Mouse (Mus musculus) lung, postnatal 14 days (tissue): Measurements from ENCODE around the gene Dysf.

Source experiments
- DNase-seq: peaks from one replicate; pipeline ENCODE4 v3.0.0; 2021

Dysf gene

DNA sequence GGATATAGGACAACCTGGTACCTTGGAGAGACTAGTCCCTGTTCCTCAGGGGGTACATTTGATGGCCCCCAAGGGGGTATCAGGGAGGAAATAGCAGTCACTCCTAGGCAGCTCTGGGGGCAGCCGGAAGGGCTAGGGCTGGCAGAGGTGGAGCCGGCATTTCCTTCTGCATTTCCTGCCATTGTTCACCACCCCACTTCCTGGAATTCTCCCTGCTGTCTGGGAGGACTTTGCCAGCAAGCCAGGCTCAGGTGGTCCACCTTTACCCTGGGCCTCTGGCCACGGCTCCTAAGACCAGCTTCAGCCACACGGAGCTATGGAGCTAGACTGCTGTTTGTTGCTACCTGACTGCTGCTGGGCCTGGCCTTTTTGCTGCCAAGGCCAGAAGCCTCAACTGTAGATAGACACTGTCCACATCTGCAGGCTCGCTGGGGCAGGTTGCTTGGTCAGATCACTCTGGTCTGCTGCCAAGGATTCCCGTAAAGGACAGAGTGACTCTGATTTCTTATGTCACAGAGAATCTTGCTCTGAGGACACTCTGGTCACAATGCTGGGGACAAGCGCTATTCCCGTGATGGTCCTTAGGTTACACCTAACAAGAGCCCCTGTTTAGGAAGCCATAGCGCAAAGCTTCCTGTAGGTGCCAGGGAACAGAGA, 45.6 kb downstream of the Dysf start:
- DNase-seq, result peak; percentile 32

GRCm38 (mm10) chr6:84055619-84056018, 47.2 kb downstream of the Dysf start:
- no peak for DNase-seq

DNA sequence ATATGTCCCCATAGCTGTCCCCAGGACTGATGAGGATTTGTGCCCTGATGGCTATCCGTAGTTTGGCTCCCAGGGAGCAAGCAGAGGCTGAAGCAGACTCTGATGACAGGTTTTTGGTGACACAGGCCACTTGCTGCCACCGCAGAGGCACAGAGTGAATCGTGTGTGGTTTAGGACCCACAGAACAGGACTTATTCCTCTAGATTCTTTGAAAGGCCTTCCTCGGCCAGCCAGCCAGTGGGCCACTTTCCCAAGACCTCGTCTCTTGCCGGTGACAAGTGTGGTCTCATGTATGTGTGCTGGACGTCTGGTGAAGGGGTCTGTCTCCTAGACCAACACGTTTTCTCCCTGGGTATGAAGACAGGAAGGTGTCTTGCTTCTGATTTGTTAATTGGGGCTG, 48.8 kb downstream of the Dysf start:
- no peak for DNase-seq

DNA sequence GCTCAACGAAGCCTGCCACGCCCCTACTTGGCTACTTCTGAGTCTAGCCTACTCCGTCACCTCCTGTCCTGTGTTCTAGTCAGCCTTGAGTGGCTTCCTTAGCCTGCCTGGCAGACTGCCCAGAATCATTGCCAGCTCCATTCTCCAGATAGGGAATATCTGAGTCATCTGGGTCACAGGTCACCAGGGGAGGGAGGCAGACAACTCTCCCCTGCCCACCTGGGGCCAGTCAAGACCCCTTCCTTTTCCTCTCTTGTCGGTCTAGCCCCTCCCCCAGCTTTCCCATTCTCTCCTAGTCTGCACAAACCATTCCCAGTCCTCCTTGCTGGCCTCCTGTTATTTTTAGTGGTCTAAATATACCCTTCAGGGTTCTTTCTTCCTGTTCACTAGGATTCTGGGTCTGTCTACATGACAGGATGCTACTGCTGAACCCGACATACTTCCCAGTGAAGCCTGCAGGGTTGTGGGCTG, 50.3 kb downstream of the Dysf start:
- peak; percentile 45 for DNase-seq

DNA sequence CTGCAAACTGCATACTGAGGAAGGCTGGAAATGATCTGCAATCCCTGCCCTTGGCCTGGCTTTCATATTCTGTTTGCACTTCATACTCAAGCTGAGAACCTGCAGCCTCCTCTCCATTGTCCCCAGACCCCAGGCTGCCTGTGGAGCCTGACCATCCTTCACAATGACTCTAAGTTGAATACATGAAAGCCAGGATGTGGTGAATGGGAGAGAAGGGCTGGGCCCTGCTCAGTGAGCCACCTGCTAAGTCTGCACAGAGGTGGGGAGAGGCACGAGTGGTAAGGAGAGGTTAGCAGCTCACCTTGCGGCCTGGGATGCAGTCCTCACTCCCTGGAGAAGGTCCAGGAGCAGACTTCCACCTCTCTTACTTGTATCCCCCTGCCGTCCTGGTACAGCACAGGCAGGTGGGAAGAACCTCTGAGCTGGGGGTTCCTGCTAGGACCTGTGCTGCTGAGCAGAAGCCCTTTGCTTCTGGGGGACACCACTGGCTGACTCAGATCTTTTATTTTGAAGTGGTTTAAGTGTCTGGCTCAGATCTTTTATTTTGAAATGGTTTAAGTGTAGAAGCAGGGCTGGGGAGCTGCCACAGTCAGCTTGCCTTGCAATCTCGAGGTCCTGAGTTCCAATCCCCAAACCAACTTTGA, 51.5 kb downstream of the Dysf start:
- DNase-seq, result no peak

DNA sequence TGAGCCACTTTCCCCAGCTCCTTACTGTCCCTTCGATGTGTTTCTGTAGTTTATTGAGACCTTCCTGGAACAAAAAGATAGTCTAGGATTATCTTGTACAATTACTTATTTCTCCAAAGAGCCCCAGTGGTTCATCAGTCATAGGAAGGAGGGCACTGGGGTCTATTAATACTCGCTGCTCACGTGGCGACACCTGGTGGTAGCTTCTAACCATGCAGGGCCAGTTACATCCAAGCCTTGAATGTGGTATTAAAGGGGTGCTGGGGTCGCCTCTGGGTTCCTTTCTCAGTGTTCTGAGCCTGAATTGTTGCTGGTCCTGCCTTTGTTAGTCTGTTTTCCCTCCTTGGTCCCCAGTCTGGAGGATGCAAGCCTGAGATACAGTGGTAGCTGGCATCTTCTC, 52.9 kb downstream of the Dysf start:
- peak; percentile 73 for DNase-seq

DNA sequence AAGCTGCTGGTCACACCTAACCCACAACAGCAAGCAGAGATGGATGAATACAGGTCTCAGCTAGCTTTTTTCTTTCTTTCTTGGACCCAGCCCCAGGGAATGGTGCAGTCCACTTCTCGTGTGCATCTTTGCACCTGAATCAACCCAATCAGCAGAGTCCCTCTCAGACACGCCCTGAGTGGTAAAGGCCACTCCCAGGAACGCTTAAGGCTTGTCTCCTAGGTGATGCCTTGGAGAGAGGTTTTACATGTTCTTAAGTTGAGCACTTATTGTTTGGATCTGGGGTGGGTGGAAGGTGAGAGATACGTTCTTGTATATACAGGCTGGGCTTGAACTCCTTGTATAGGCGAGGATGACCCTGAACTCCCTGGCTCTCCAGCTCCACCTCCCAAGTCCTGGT, 54.2 kb downstream of the Dysf start:
- no peak for DNase-seq

DNA sequence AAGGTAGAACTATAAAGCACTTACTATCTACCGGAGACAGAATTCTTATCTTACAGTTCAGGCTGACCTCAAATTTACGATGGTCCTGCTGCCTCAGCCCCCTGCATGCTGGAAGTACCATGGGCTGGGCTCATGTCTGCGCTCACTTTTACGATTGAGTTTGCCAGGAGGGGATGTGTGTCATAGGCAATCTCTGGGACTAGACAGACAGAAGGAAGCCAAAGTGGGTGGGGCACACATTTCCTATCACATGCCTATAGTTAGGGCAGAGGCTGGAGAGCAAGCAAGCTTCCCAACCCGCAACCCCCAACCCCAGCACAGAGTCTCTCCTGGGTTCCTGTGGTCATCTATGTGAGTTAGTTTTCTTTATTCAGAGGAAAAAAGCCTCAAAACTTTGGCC, 59.8 kb downstream of the Dysf start:
- no peak for DNase-seq

DNA sequence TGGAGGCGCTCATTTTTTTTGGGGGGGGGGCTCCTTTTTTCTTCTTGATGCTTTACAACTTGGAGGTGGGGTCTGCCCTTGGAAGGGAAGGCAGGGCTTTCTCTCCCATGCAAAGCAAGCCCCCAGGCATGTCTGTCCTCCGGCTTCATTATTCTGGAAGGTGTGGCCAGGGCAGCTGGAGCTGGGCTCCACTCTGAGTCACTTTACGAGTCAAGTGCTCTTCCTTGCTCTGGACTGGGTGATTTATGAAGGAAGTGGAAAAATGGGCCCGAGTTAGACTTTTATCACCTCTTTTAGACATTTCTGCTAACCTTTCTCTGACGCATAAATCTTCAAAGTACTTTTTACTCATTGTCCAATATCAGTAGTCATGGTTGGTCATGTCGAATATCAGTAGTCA, 61.9 kb downstream of the Dysf start:
- no peak for DNase-seq

- DNase-seq, result no peak
Observed at GRCm38 (mm10) chr6:84072574-84072973, 64.2 kb downstream of the Dysf start.

- DNase-seq, result no peak
Observed at GRCm38 (mm10) chr6:84078172-84078571, 69.8 kb downstream of the Dysf start.

- no peak for DNase-seq
Observed at GRCm38 (mm10) chr6:84080631-84081030, 72.2 kb downstream of the Dysf start.

DNA sequence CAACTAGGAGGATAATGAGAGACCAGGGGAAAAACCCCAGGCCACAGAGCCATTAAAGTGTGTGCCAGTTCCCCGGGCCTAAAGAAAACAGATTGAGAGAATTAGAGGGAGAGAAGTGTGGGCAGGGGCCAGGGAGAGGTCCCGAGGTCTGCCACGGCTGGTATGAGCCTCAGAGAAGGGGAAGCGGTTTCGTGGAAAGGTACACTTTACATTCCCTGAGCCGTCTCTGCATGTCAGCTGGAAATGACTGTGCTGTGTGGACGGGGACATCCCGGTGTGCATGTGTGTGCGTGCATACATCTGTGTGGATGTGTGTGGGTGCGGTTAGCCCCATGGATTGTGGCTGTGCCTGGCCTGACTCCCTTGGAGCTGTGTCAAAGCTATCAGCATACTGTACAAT, 76.4 kb downstream of the Dysf start:
- no peak for DNase-seq

DNA sequence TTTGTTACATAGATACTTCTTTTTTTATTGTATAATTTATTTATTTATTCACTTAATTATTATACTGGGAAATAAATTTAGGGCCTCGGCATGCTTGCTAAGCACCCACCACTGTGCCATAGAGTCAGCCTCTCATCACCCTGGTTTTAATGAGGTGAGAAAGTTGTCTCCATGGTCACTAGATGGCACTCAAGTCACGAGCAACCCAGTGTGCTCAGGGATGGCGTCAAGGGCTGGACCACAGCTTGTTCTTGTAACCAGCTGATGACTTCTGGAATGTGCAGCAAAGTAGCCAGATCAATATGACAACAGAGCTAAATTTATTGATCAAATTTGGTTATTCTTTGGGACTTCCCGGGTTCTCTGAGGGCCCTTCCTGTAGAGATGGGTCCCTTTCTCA, 85.1 kb downstream of the Dysf start:
- DNase-seq, result peak; percentile 40

DNA sequence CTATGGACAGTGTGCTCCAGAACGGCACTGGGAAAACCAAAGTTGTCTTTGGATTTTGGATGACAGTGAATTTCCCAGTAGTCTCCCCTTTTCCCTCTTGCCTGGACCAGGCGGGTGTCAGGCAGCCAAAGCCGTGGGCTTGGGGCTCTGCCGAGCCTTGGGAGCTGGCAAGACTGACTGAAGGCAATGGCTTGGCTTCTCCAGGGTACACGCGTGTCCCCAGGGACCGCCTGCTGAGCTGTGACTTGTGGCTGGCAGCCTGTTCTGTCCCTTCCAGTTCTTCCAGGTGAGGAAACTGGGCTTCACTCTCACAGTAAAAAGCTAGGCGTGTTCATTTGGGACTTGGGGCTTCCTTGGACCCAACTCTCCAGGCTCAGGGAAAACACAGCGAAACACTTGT, 86.1 kb downstream of the Dysf start:
- DNase-seq, result no peak

GRCm38 (mm10) chr6:84094998-84095397, 86.6 kb downstream of the Dysf start:
- DNase-seq, result peak; percentile 79

GRCm38 (mm10) chr6:84095882-84096281, 87.5 kb downstream of the Dysf start:
- peak; percentile 75 for DNase-seq

DNA sequence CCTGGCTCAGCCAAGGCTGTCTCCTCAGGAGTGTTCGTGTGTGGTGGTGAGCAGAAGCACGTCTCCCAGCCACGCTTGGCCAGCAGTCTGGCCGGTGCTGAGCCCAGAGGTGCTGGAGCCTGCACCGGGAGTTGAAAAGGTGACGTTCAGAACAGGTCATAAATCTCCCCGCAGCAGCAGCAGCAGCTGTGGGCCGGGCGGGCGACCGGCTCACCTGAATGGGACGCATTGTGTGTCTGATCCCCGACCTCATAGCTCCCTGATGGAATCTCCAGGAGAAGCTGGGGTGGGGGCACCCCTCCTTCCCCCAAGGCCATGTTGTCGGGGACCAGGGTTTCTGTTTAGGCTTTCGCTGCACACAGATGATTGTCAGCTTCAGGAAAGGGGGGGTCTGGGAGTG, 93.6 kb downstream of the Dysf start:
- DNase-seq, result no peak

GRCm38 (mm10) chr6:84105148-84106022, 97.0 kb downstream of the Dysf start:
- peak; percentile 35 for DNase-seq

DNA sequence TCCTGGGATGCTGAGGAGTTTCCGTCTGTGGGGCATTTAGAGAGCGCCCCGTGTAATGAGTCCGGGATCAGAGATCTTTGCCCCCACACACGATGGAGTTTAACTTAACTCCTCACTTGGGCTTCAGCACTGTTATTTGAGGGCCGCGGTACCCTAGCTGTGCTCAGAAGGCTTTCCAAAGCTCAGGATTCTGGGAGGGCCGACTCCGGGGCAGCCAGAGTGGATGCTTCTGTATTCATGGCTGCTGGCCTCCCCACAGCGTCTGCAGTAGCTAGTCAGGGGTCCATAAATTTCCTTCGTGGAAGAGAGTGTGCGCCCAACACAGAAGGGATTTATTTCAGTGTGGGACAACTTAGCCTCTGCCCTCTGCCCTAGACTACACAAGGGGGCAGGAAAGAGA, 97.7 kb downstream of the Dysf start:
- no peak for DNase-seq

- DNase-seq, result no peak
Observed at GRCm38 (mm10) chr6:84110377-84110776, 102.0 kb downstream of the Dysf start.

- DNase-seq, result no peak
Observed at GRCm38 (mm10) chr6:84111106-84111505, 102.7 kb downstream of the Dysf start.

- no peak for DNase-seq
Observed at GRCm38 (mm10) chr6:84119731-84120530, 111.5 kb downstream of the Dysf start.
